Mouse (Mus musculus) MN1 (cell line): ENCODE results near the gene Gm42417.

Source experiments
- DNase-seq: peaks from one replicate; pipeline ENCODE4 v3.0.0-alpha.2; 2016; ENCODE audit warnings: low spot score

Gm42417 gene

DNA sequence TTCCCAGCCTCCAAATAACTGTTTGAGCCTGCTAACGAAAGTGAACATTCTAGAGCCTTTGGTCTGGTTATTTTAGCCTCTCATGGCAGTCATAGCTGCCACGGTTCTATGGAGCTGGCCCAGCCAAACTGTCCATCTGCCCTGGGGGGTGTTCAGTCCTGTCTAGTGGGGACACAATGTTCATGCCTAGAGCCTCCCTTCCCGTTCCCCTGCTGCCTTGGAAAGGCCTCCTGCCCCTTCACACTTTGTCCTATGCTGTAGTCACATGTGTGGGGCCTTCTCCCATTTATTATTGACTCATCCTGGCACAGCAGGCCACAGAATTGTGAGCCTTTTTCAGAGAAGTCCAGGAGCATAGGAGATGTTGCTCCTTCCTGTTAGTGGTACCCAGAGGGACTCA is 21.0 kb downstream of the Gm42417 start:
- no peak for DNase-seq

DNA sequence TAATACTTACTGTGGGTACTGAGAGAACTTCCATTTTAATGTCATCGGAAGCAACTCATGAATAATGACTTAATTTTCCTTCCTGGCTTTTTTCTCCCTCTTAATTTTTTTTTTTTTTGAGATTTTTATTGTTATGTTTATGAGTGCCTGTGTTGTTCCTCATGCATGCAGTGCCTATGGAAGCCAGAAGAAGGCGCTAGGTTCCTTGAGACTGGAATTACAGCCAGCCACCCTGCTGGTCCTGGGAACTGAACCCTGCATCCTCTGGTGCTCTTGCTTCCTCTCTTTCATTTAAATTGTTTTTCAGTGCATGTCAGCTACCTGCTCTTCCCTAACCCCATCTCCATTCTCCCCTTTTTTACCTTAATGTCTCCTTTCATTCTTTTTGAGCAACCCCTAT is 25.5 kb downstream of the Gm42417 start:
- peak; percentile 51 for DNase-seq

DNA sequence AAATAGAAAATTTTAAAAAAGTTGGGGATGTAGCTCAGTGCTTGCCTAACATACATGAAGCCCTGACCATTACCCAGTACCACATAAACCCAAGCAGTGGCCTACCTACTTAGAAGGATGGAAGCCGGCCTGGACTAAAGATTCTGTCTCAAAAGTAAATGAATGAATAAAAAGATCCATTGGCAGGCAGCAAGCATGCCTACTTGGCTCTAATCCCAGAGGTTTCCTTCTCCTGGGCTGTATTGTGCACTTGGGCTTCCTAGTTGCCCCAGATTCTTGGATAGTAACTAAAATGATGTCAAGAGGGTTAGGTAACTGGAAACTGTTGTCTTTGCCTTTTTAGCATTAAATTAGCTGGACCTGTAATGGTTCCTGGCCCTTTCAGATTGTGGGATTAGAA is 25.9 kb downstream of the Gm42417 start:
- peak; percentile 43 for DNase-seq

DNA sequence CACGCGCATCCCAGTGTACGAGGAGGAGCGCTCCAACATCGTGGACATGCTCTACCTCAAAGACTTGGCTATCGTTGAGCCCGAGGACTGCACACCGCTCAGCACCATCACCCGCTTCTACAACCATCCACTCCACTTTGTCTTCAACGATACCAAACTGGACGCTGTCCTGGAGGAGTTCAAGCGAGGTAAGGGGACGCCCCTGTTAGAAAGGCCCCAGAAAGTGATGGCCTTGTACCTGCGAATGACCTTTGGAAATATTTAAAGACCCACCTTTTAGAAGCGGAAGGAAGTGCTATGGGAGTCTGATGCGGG is 26.3 kb downstream of the Gm42417 start:
- no peak for DNase-seq

- DNase-seq, result peak; percentile 82
Measured at GRCm38 (mm10) chr1:36512089-36512965, 26.9 kb downstream of the Gm42417 start.

GRCm38 (mm10) chr1:36511289-36512021 is 27.8 kb downstream of the Gm42417 start, which contains the start of gene Cnnm3:
Gene Cnnm3 (plus strand): TSS chr1:36511867.
- DNase-seq, result peak; percentile 100

- DNase-seq, result no peak
Measured at GRCm38 (mm10) chr1:36508238-36508637, 31.0 kb downstream of the Gm42417 start.

- DNase-seq, result peak; percentile 84
Measured at GRCm38 (mm10) chr1:36501261-36501660, 38.0 kb downstream of the Gm42417 start.

GRCm38 (mm10) chr1:36497312-36497711 is 41.9 kb downstream of the Gm42417 start:
- no peak for DNase-seq

- no peak for DNase-seq
Measured at GRCm38 (mm10) chr1:36496719-36497118, 42.5 kb downstream of the Gm42417 start.

DNA sequence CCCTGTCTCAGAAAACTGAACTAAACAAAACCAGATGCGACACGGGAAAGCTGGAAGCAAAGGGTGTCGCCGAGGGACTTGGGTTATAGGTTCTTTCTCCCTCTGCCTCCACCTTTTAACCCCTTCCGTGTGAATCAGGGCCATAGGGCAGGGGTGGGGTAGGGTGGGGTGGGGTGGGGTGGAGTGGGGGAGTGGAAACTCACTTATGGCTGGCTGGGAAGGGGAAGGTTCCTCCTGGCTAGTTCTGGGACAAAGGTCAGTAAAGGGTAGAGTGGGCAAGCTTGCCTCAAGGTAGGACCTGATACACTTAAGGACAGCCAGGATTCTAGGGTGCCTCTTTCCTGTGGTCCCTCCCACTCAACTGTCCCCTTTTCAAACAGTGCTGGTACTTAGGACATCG is 45.9 kb downstream of the Gm42417 start:
- no peak for DNase-seq

DNA sequence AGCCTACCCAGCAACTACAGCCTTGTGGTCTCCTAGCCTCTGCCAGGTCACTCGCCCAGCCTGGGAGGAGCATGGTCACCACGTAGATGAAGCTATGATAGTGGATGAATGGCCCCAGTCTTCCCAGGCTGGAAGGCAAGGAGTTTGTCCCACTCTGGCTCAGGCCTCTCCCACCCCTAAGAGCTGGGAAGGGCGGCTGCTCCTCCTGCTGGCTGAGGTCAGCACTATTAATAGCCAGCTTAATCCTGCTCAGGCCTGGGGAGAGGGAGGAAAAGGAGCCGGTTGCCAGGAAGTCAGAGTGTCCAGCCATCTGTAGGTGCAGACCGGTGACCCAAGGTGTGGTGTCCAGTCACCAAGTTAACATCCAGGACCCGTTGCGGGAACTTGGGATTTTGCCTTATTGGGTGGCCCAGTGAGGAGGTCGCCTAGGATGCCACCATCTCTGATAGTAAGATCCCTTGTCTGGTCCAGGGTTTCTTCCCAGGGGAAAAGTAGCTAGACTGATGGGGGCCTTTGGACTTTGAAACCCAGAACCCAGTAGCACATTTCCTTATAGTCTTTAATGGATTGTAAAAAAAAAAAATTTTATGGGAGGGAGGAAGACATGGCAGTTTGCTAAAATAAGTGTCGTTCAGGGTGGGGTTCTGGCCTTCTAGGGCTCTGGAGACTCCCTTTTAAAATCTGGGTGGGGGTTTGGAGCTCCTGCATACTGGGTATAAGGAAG is 46.7 kb downstream of the Gm42417 start:
- peak; percentile 82 for DNase-seq

GRCm38 (mm10) chr1:36489661-36490060 is 49.6 kb downstream of the Gm42417 start:
- DNase-seq, result no peak

DNA sequence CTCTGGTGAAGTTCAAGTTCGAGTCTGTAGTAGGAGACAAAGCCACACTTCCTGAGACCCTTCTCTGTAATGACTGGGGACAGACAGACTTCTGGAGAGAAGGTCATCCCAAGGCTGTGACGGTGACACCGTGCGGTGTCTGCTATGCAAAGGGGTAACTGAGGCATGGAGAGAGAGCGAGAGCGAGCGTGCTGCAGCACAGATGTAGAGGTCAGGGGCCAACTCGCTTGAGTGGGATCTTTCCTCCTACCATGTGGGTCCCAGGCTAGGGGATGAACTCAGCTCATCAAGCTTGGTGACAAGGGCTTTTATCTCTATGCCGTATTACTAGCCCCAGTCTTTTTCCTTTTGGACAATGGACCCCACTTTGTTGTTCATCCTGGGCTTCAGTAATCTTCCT is 52.1 kb downstream of the Gm42417 start:
- DNase-seq, result no peak

DNA sequence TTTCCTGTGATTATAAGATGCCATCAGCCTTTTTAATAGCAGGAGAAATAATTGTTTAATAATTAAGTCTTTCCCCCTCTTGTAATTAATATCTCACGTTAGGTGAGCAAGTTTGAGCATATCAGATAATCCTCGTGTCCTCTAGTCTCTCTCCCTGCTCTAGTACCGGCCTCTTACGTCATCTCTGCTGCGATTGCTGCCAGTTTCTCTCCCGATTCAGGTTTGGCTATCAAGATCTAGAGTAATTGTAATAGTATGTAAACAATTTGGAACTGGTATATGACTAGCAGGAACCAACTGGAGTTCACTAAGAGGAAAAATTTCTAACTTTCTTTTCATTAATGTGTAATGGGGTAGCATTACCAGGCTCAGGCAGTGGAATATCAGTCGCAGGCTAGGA is 54.1 kb downstream of the Gm42417 start:
- no peak for DNase-seq

GRCm38 (mm10) chr1:36483825-36484224 is 55.4 kb downstream of the Gm42417 start:
- no peak for DNase-seq
